Mouse (Mus musculus): ENCODE measurements at regions not wholly inside any gene's neighbourhood (a gene's known extent, or its start where the extent isn't known, plus 50 kb on each side); places are given as distances from the start of the nearest gene placed in this dataset.
A peak's percentile ranks its signal among the peaks of the same experiment; 100 is the strongest.

- Histone ChIP-seq H3K4me2 (ENCODE audit: low read length) (no peak overlapping the region), H3K4me3 (ENCODE audit: low read depth, low read length) (no peak overlapping the region), H3K27me3 (replicated peaks; ENCODE audit: control insufficient read depth, insufficient read depth, low read length) (no peaks in the 10 kb centered on the region), H3K9me3 (replicated peaks; ENCODE audit: control insufficient read depth, low read length) (no peaks in the 10 kb centered on the region), H3K36me3 (ENCODE audit: control insufficient read depth, insufficient read depth, low read length) (no peaks in the 10 kb centered on the region), H3K4me1 (ENCODE audit: control insufficient read depth, insufficient read depth, low read length) (no peaks in the 10 kb centered on the region), H3K27ac (ENCODE audit: low read depth, low read length) (no peak overlapping the region), H3K9ac (ENCODE audit: low read length) (no peak overlapping the region)
- ATAC-seq (no peak), DNase-seq (ENCODE audit: low spot score) (peak; percentile 15)
These were observed 78.8 kb downstream of the Zfp619 start for GRCm38 (mm10) chr7:39596403-39596802.

- no peak for ATAC-seq
- WGBS: 87% methylated on average over 4 of the region's 4 CpGs
- no peaks in the 10 kb centered on the region for H3K9me3 ChIP-seq (replicated peaks; ENCODE audit: control insufficient read depth, low read length)
- H3K36me3 ChIP-seq (ENCODE audit: control insufficient read depth, insufficient read depth, low read length): no peaks in the 10 kb centered on the region
- no peak for DNase-seq (ENCODE audit: low spot score)
- H3K27ac ChIP-seq (ENCODE audit: low read depth, low read length): no peak overlapping the region
- H3K4me3 ChIP-seq (ENCODE audit: low read depth, low read length): no peak overlapping the region
- H3K27me3 ChIP-seq (replicated peaks; ENCODE audit: control insufficient read depth, insufficient read depth, low read length): no peaks in the 10 kb centered on the region
- H3K4me2 ChIP-seq (ENCODE audit: low read length): no peak overlapping the region
- no peak overlapping the region for H3K9ac ChIP-seq (ENCODE audit: low read length)
- H3K4me1 ChIP-seq (ENCODE audit: control insufficient read depth, insufficient read depth, low read length): no peaks in the 10 kb centered on the region
These were observed 96.2 kb downstream of the Zfp619 start for GRCm38 (mm10) chr7:39613767-39614166.

- Histone ChIP-seq H3K27ac (ENCODE audit: low read depth, low read length) (no peak overlapping the region), H3K4me3 (ENCODE audit: low read depth, low read length) (no peak overlapping the region), H3K9me3 (replicated peaks; ENCODE audit: control insufficient read depth, low read length) (no peaks in the 10 kb centered on the region), H3K9ac (ENCODE audit: low read length) (no peak overlapping the region), H3K4me1 (ENCODE audit: control insufficient read depth, insufficient read depth, low read length) (no peaks in the 10 kb centered on the region), H3K36me3 (ENCODE audit: control insufficient read depth, insufficient read depth, low read length) (no peaks in the 10 kb centered on the region), H3K27me3 (replicated peaks; ENCODE audit: control insufficient read depth, insufficient read depth, low read length) (no peaks in the 10 kb centered on the region), H3K4me2 (ENCODE audit: low read length) (no peak overlapping the region)
- 87% methylated on average over 2 of the region's 2 CpGs for WGBS
- DNase-seq (ENCODE audit: low spot score) (no peak), ATAC-seq (no peak)
These were observed 97.5 kb downstream of the Zfp619 start for GRCm38 (mm10) chr7:39615092-39615491.

- Histone ChIP-seq H3K27ac (ENCODE audit: low read depth, low read length) (no peak overlapping the region), H3K4me3 (ENCODE audit: low read depth, low read length) (no peak overlapping the region), H3K9me3 (replicated peaks; ENCODE audit: control insufficient read depth, low read length) (no peaks in the 10 kb centered on the region), H3K27me3 (replicated peaks; ENCODE audit: control insufficient read depth, insufficient read depth, low read length) (no peaks in the 10 kb centered on the region), H3K36me3 (ENCODE audit: control insufficient read depth, insufficient read depth, low read length) (no peaks in the 10 kb centered on the region), H3K4me2 (ENCODE audit: low read length) (no peak overlapping the region), H3K4me1 (ENCODE audit: control insufficient read depth, insufficient read depth, low read length) (no peaks in the 10 kb centered on the region), H3K9ac (ENCODE audit: low read length) (no peak overlapping the region)
- 86% methylated on average over 2 of the region's 2 CpGs for WGBS
- DNase-seq (ENCODE audit: low spot score) (no peak), ATAC-seq (no peak)
These were observed 104.2 kb downstream of the Zfp619 start for GRCm38 (mm10) chr7:39621796-39622195.

GRCm38 (mm10) chr7:39632836-39633235 is 115.3 kb downstream of the Zfp619 start:
- no peaks in the 10 kb centered on the region for H3K36me3 ChIP-seq (ENCODE audit: control insufficient read depth, insufficient read depth, low read length)
- DNase-seq (ENCODE audit: low spot score) (peak; percentile 62), ATAC-seq (no peak)
- no peak overlapping the region for H3K4me3 ChIP-seq (ENCODE audit: low read depth, low read length)
- no peak overlapping the region for H3K27ac ChIP-seq (ENCODE audit: low read depth, low read length)
- WGBS: 13% methylated on average over 3 of the region's 3 CpGs
- no peaks in the 10 kb centered on the region for H3K9me3 ChIP-seq (replicated peaks; ENCODE audit: control insufficient read depth, low read length)
- no peaks in the 10 kb centered on the region for H3K27me3 ChIP-seq (replicated peaks; ENCODE audit: control insufficient read depth, insufficient read depth, low read length)
- H3K4me1 ChIP-seq (ENCODE audit: control insufficient read depth, insufficient read depth, low read length): no peaks in the 10 kb centered on the region
- no peak overlapping the region for H3K9ac ChIP-seq (ENCODE audit: low read length)
- H3K4me2 ChIP-seq (ENCODE audit: low read length): no peak overlapping the region

GRCm38 (mm10) chr7:39642333-39642732 is 124.8 kb downstream of the Zfp619 start:
- DNase-seq (ENCODE audit: low spot score) (no peak), ATAC-seq (no peak)
- Histone ChIP-seq H3K27me3 (replicated peaks; ENCODE audit: control insufficient read depth, insufficient read depth, low read length) (no peaks in the 10 kb centered on the region), H3K27ac (ENCODE audit: low read depth, low read length) (no peak overlapping the region), H3K9me3 (replicated peaks; ENCODE audit: control insufficient read depth, low read length) (no peaks in the 10 kb centered on the region), H3K9ac (ENCODE audit: low read length) (no peak overlapping the region), H3K4me3 (ENCODE audit: low read depth, low read length) (no peak overlapping the region), H3K36me3 (ENCODE audit: control insufficient read depth, insufficient read depth, low read length) (no peaks in the 10 kb centered on the region), H3K4me1 (ENCODE audit: control insufficient read depth, insufficient read depth, low read length) (no peaks in the 10 kb centered on the region), H3K4me2 (ENCODE audit: low read length) (no peak overlapping the region)
- WGBS: 82% methylated on average over 4 of the region's 4 CpGs

GRCm38 (mm10) chr7:39643323-39643722 is 125.8 kb downstream of the Zfp619 start:
- Histone ChIP-seq H3K9ac (ENCODE audit: low read length) (no peak overlapping the region), H3K9me3 (replicated peaks; ENCODE audit: control insufficient read depth, low read length) (no peaks in the 10 kb centered on the region), H3K27me3 (replicated peaks; ENCODE audit: control insufficient read depth, insufficient read depth, low read length) (no peaks in the 10 kb centered on the region), H3K4me2 (ENCODE audit: low read length) (no peak overlapping the region), H3K36me3 (ENCODE audit: control insufficient read depth, insufficient read depth, low read length) (no peaks in the 10 kb centered on the region), H3K27ac (ENCODE audit: low read depth, low read length) (no peak overlapping the region), H3K4me3 (ENCODE audit: low read depth, low read length) (no peak overlapping the region), H3K4me1 (ENCODE audit: control insufficient read depth, insufficient read depth, low read length) (no peaks in the 10 kb centered on the region)
- no peak for ATAC-seq
- no peak for DNase-seq (ENCODE audit: low spot score)
- 40% methylated on average over 1 of the region's 1 CpGs for WGBS

- no peak for ATAC-seq
These were observed 133.0 kb downstream of the Zfp619 start for GRCm38 (mm10) chr7:39650483-39651102.

GRCm38 (mm10) chr7:39654563-39655286 is 137.2 kb downstream of the Zfp619 start:
- H3K27ac ChIP-seq (ENCODE audit: low read depth, low read length): no peak overlapping the region
- H3K27me3 ChIP-seq (replicated peaks; ENCODE audit: control insufficient read depth, insufficient read depth, low read length): no peaks in the 10 kb centered on the region
- peak overlapping the region; percentile 30; the same call in 1 of the 2 replicates for H3K4me2 ChIP-seq (ENCODE audit: low read length)
- DNase-seq (ENCODE audit: low spot score) (peak; percentile 51), ATAC-seq (peak; percentile 72)
- no peaks in the 10 kb centered on the region for H3K36me3 ChIP-seq (ENCODE audit: control insufficient read depth, insufficient read depth, low read length)
- H3K4me1 ChIP-seq (ENCODE audit: control insufficient read depth, insufficient read depth, low read length): peaks cover 5% of the 10 kb centered on the region; the same call in 1 of the 2 replicates
- no peak overlapping the region for H3K4me3 ChIP-seq (ENCODE audit: low read depth, low read length)
- H3K9ac ChIP-seq (ENCODE audit: low read length): no peak overlapping the region
- 30% methylated on average over 4 of the region's 4 CpGs for WGBS
- no peaks in the 10 kb centered on the region for H3K9me3 ChIP-seq (replicated peaks; ENCODE audit: control insufficient read depth, low read length)

More at GRCm38 (mm10) chr7:39650483-39651102, 133.0 kb downstream of the Zfp619 start:
- Histone ChIP-seq H3K4me1 (ENCODE audit: control insufficient read depth, insufficient read depth, low read length) (no peaks in the 10 kb centered on the region), H3K27ac (ENCODE audit: low read depth, low read length) (no peak overlapping the region), H3K36me3 (ENCODE audit: control insufficient read depth, insufficient read depth, low read length) (no peaks in the 10 kb centered on the region), H3K9ac (ENCODE audit: low read length) (no peak overlapping the region), H3K4me3 (ENCODE audit: low read depth, low read length) (no peak overlapping the region), H3K27me3 (replicated peaks; ENCODE audit: control insufficient read depth, insufficient read depth, low read length) (no peaks in the 10 kb centered on the region), H3K9me3 (replicated peaks; ENCODE audit: control insufficient read depth, low read length) (no peaks in the 10 kb centered on the region), H3K4me2 (ENCODE audit: low read length) (no peak overlapping the region)
- DNase-seq (ENCODE audit: low spot score): no peak
- WGBS: 75% methylated on average over 6 of the region's 6 CpGs
